Mouse (Mus musculus): ENCODE measurements around the gene Gm21411.

GRCm38 (mm10) chr4:146915196-146915595, 5.8 kb upstream of the Gm21411 start:
- TF ChIP-seq CTCF (IDR thresholded peaks at IDR 0.05; ENCODE audit: low read depth, low read length) (no peak), POLR2A (IDR thresholded peaks at IDR 0.05; ENCODE audit: borderline replicate concordance, low read depth, low read length) (no peak)
